Mouse (Mus musculus) cerebellum, adult 2 months (tissue): ENCODE measurements around the gene Tmco1.

ENCODE experiments used
- CTCF ChIP-seq: fragments of 200-500 bp; IDR thresholded peaks from 2 replicates; pipeline ENCODE4 v1.5.1; 2011; ENCODE audit warnings: low read depth, mild to moderate bottlenecking, control low read depth, low read length, moderate library complexity, borderline replicate concordance; ENCODE audit not compliant: insufficient read depth
- POLR2A ChIP-seq: fragments of 200-500 bp; IDR thresholded peaks from 2 replicates; pipeline ENCODE4 v1.6.1; 2011; ENCODE audit warnings: low read length, control low read depth, borderline replicate concordance; ENCODE audit not compliant: insufficient read depth

DNA sequence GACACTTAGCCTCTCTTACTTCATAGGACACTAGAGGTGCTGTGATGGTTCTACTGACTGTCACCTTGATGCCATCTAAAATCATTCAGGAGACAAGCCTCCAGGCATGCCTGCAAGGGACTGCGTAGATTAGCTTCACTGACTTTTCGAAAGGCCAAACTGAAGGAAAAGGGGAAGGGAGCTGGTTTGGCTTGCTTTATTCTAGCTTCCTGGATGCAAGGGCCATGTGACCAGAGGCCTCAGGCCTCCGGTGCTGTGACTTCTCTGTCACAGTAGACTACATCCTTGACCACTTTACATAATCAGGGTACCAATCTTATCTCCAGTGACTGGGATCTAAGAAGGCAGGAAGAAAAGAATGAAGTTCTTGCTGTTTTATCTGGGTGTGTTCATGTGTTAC lies 28.2 kb downstream of the Tmco1 start:
- TF ChIP-seq CTCF (no peak), POLR2A (no peak)
